Mouse (Mus musculus): ENCODE measurements around the gene Csnk1e. TPM values are rescaled to one million over a fixed set of nuclear protein-coding genes. Genes with fewer than 3 reads are reported as not detected.

The Csnk1e gene
- polyA plus RNA-seq, 1 experiment from 2014 or later, result 240 TPM

GRCm38 (mm10) chr15:79404277-79404676, 51.1 kb downstream of the Csnk1e start:
- no peak overlapping the region for H3K4me3 ChIP-seq (replicated peaks; ENCODE audit: low read length)
- 72% methylated on average over 1 of the region's 1 CpGs for WGBS

GRCm38 (mm10) chr15:79403763-79404210, 51.6 kb downstream of the Csnk1e start:
- Histone ChIP-seq H3K4me1 (replicated peaks; ENCODE audit: control insufficient read depth, insufficient read depth, low read length) (peaks cover 35% of the 10 kb centered on the region), H3K9ac (replicated peaks; ENCODE audit: low read depth, low read length) (peak overlapping the region; percentile 82), H3K9me3 (ENCODE audit: control insufficient read depth, low read length) (no peaks in the 10 kb centered on the region), H3K27me3 (replicated peaks; ENCODE audit: control insufficient read depth, insufficient read depth, low read length) (no peaks in the 10 kb centered on the region), H3K27ac (ENCODE audit: low read length) (no peak overlapping the region; the same call in 1 of the 2 replicates), H3K36me3 (ENCODE audit: control insufficient read depth, insufficient read depth) (no peaks in the 10 kb centered on the region), H3K4me3 (replicated peaks; ENCODE audit: low read length) (peak overlapping the region; percentile 72), H3K4me2 (ENCODE audit: low read length) (peak overlapping the region; percentile 86)
- WGBS, result 19% methylated on average over 9 of the region's 9 CpGs
- ATAC-seq, result 0 out of 2 replicates have a peak, but pooled peaks have one; percentile 16

More at GRCm38 (mm10) chr15:79404277-79404676, 51.1 kb downstream of the Csnk1e start:
- Histone ChIP-seq H3K27me3 (replicated peaks; ENCODE audit: control insufficient read depth, insufficient read depth, low read length) (no peaks in the 10 kb centered on the region), H3K4me1 (replicated peaks; ENCODE audit: control insufficient read depth, insufficient read depth, low read length) (peaks cover 35% of the 10 kb centered on the region), H3K27ac (ENCODE audit: low read length) (no peak overlapping the region), H3K9me3 (ENCODE audit: control insufficient read depth, low read length) (no peaks in the 10 kb centered on the region), H3K36me3 (ENCODE audit: control insufficient read depth, insufficient read depth) (no peaks in the 10 kb centered on the region), H3K9ac (replicated peaks; ENCODE audit: low read depth, low read length) (no peak overlapping the region), H3K4me2 (ENCODE audit: low read length) (no peak overlapping the region)
- no peak for ATAC-seq

GRCm38 (mm10) chr15:79402836-79403762, 52.3 kb downstream of the Csnk1e start, which contains the start of gene Tmem184b:
Gene Tmem184b (minus strand): TSS chr15:79403569.
- Histone ChIP-seq H3K27ac (ENCODE audit: low read length) (peak within 1 kb of the TSS; percentile 60), H3K4me2 (ENCODE audit: low read length) (peak within 1 kb of the TSS; percentile 86), H3K36me3 (ENCODE audit: control insufficient read depth, insufficient read depth) (no peaks in the 10 kb centered on the region), H3K9me3 (ENCODE audit: control insufficient read depth, low read length) (no peaks in the 10 kb centered on the region), H3K4me3 (replicated peaks; ENCODE audit: low read length) (peak within 1 kb of the TSS; percentile 72), H3K9ac (replicated peaks; ENCODE audit: low read depth, low read length) (peak within 1 kb of the TSS; percentile 82), H3K4me1 (replicated peaks; ENCODE audit: control insufficient read depth, insufficient read depth, low read length) (peaks cover 35% of the 10 kb centered on the region), H3K27me3 (replicated peaks; ENCODE audit: control insufficient read depth, insufficient read depth, low read length) (no peaks in the 10 kb centered on the region)
- peak; percentile 92 for ATAC-seq
- under 1% methylated on average over 87 of the region's 90 CpGs for WGBS

GRCm38 (mm10) chr15:79402176-79402575, 53.2 kb downstream of the Csnk1e start:
- Histone ChIP-seq H3K4me3 (replicated peaks; ENCODE audit: low read length) (peak overlapping the region; percentile 72), H3K4me1 (replicated peaks; ENCODE audit: control insufficient read depth, insufficient read depth, low read length) (peaks cover 35% of the 10 kb centered on the region), H3K27ac (ENCODE audit: low read length) (no peak overlapping the region), H3K4me2 (ENCODE audit: low read length) (peak overlapping the region; percentile 86), H3K36me3 (ENCODE audit: control insufficient read depth, insufficient read depth) (no peaks in the 10 kb centered on the region), H3K9ac (replicated peaks; ENCODE audit: low read depth, low read length) (peak overlapping the region; percentile 82), H3K27me3 (replicated peaks; ENCODE audit: control insufficient read depth, insufficient read depth, low read length) (no peaks in the 10 kb centered on the region), H3K9me3 (ENCODE audit: control insufficient read depth, low read length) (no peaks in the 10 kb centered on the region)
- 14% methylated on average over 5 of the region's 5 CpGs for WGBS
- ATAC-seq, result no peak; the same call in 1 of the 2 replicates

- Histone ChIP-seq H3K9me3 (ENCODE audit: control insufficient read depth, low read length) (no peaks in the 10 kb centered on the region), H3K4me2 (ENCODE audit: low read length) (no peak overlapping the region), H3K4me1 (replicated peaks; ENCODE audit: control insufficient read depth, insufficient read depth, low read length) (peaks cover 35% of the 10 kb centered on the region), H3K27me3 (replicated peaks; ENCODE audit: control insufficient read depth, insufficient read depth, low read length) (no peaks in the 10 kb centered on the region), H3K9ac (replicated peaks; ENCODE audit: low read depth, low read length) (no peak overlapping the region), H3K36me3 (ENCODE audit: control insufficient read depth, insufficient read depth) (no peaks in the 10 kb centered on the region), H3K27ac (ENCODE audit: low read length) (no peak overlapping the region), H3K4me3 (replicated peaks; ENCODE audit: low read length) (no peak overlapping the region)
- ATAC-seq, result no peak
- 55% methylated on average over 6 of the region's 7 CpGs for WGBS
These were observed 54.4 kb downstream of the Csnk1e start for GRCm38 (mm10) chr15:79400975-79401365.

GRCm38 (mm10) chr15:79400134-79400974, 55.0 kb downstream of the Csnk1e start:
- no peaks in the 10 kb centered on the region for H3K9me3 ChIP-seq (ENCODE audit: control insufficient read depth, low read length)
- no peaks in the 10 kb centered on the region for H3K27me3 ChIP-seq (replicated peaks; ENCODE audit: control insufficient read depth, insufficient read depth, low read length)
- no peak overlapping the region for H3K4me2 ChIP-seq (ENCODE audit: low read length)
- H3K4me3 ChIP-seq (replicated peaks; ENCODE audit: low read length), result no peak overlapping the region
- ATAC-seq, result no peak
- WGBS, result 84% methylated on average over 6 of the region's 6 CpGs
- peaks cover 35% of the 10 kb centered on the region for H3K4me1 ChIP-seq (replicated peaks; ENCODE audit: control insufficient read depth, insufficient read depth, low read length)
- no peak overlapping the region for H3K9ac ChIP-seq (replicated peaks; ENCODE audit: low read depth, low read length)
- no peaks in the 10 kb centered on the region for H3K36me3 ChIP-seq (ENCODE audit: control insufficient read depth, insufficient read depth)
- H3K27ac ChIP-seq (ENCODE audit: low read length), result no peak overlapping the region

GRCm38 (mm10) chr15:79399231-79400052, 55.9 kb downstream of the Csnk1e start:
- H3K9ac ChIP-seq (replicated peaks; ENCODE audit: low read depth, low read length), result no peak overlapping the region
- no peak overlapping the region for H3K27ac ChIP-seq (ENCODE audit: low read length)
- 82% methylated on average over 14 of the region's 14 CpGs for WGBS
- no peaks in the 10 kb centered on the region for H3K27me3 ChIP-seq (replicated peaks; ENCODE audit: control insufficient read depth, insufficient read depth, low read length)
- H3K4me1 ChIP-seq (replicated peaks; ENCODE audit: control insufficient read depth, insufficient read depth, low read length), result peaks cover 35% of the 10 kb centered on the region
- H3K36me3 ChIP-seq (ENCODE audit: control insufficient read depth, insufficient read depth), result no peaks in the 10 kb centered on the region
- no peak overlapping the region for H3K4me3 ChIP-seq (replicated peaks; ENCODE audit: low read length)
- H3K4me2 ChIP-seq (ENCODE audit: low read length), result no peak overlapping the region
- ATAC-seq, result no peak
- no peaks in the 10 kb centered on the region for H3K9me3 ChIP-seq (ENCODE audit: control insufficient read depth, low read length)

- no peaks in the 10 kb centered on the region for H3K27me3 ChIP-seq (replicated peaks; ENCODE audit: control insufficient read depth, insufficient read depth, low read length)
- ATAC-seq, result no peak
- no peak overlapping the region for H3K27ac ChIP-seq (ENCODE audit: low read length)
- WGBS, result 87% methylated on average over 11 of the region's 11 CpGs
- no peaks in the 10 kb centered on the region for H3K9me3 ChIP-seq (ENCODE audit: control insufficient read depth, low read length)
- no peaks in the 10 kb centered on the region for H3K36me3 ChIP-seq (ENCODE audit: control insufficient read depth, insufficient read depth)
- H3K4me1 ChIP-seq (replicated peaks; ENCODE audit: control insufficient read depth, insufficient read depth, low read length), result peaks cover 24% of the 10 kb centered on the region
- H3K4me2 ChIP-seq (ENCODE audit: low read length), result no peak overlapping the region
- H3K4me3 ChIP-seq (replicated peaks; ENCODE audit: low read length), result no peak overlapping the region
- H3K9ac ChIP-seq (replicated peaks; ENCODE audit: low read depth, low read length), result no peak overlapping the region
These were observed 58.6 kb downstream of the Csnk1e start for GRCm38 (mm10) chr15:79396736-79397135.

Measured in forebrain, embryonic 16.5 days (tissue).